Mouse (Mus musculus): ENCODE measurements around the gene Pygl.
A peak's percentile ranks its signal among the peaks of the same experiment; 100 is the strongest.

Pygl gene

GRCm38 (mm10) chr12:70231294-70231693 is at the start of gene Pygl:
Gene Pygl (minus strand): TSS chr12:70231488.
- no peak for DNase-seq

GRCm38 (mm10) chr12:70280930-70281329 is 49.6 kb upstream of the Pygl start:
- no peak for DNase-seq

GRCm38 (mm10) chr12:70280381-70280780 is 49.1 kb upstream of the Pygl start:
- DNase-seq, result peak; percentile 22

DNA sequence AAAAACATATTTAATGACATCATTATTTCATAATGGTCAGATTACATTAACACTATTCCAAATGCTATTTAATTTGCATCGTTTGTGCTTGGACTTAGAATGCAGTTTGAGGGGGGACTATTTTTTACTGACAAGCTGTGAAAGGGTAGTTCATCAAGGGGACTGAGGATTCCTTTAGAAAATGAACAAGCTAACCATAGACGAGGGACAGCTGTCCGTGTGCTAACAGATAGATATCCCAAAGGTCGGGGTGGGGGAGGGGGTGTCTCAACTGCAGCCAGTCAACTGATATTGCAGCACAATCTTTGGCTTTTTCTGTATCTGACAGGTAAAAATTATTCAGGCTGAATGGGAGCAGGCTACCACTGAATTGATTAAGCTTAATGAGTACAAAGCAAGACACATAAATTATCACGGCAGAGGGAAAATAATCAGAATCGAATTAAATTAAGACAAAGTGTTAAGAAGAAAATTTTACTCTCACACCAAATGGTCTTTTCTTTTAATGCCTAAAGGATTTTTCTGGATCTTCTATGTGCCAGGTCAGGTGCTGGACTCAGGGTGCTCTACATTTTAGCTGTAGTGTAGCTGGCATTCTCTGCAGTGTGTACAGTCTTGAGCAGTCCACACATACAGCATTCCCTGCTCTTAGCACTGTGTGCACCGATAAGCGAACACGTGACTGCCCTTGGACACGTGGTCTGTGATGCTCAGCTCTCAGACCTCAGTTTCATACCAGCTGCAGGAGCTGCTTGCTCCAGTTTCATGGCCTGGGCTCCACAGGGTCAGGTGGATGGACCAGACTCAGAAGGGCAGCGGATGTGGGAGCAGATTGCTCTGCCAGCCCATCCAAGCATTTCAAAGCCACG is 46.0 kb upstream of the Pygl start:
- DNase-seq, result no peak

GRCm38 (mm10) chr12:70269724-70270123 is 38.4 kb upstream of the Pygl start:
- DNase-seq, result no peak

GRCm38 (mm10) chr12:70267314-70267713 is 36.0 kb upstream of the Pygl start:
- DNase-seq, result no peak

DNA sequence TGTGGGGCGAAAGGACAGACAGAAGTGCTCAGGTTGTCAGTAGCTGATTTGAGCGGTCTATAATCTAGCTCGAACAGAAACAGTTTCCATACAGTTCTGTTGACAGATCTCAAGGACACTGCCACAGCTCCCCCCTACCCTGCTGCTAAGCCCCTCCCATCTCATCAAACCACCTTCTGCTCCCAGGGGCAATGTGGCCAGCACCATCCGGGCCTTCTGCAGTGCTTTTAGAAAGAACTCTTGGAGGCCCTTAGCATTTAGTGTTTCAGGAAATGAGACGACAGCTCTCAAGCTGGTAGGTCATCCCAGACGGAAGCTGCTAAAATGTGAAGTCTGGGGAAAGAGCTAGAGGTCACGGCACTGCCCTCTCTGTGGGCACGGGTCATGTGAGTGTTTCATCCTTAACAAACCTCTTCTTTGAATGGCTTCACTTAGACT is 35.2 kb upstream of the Pygl start:
- DNase-seq, result no peak

DNA sequence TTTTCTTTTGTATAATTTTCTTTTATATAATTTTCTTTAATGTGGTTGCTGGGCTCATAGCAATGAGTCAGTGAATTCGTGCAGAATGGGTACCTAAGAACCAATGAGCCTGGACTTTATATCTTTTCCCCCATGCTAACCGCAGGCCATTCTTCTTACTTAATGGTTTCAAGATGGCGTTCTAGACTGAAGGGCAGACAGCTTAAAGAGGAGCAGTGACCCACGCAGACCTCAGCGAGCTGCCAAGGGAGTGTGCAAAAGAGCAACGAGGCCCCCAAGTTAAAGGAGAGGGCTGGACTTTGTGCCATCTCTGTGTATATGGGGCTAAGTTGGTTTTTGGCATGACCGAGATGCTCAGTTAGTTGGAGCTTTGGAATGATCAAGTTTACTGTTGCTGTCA is 32.4 kb upstream of the Pygl start:
- DNase-seq, result no peak

- DNase-seq, result no peak
Observed at GRCm38 (mm10) chr12:70262271-70262953, 31.1 kb upstream of the Pygl start.

DNA sequence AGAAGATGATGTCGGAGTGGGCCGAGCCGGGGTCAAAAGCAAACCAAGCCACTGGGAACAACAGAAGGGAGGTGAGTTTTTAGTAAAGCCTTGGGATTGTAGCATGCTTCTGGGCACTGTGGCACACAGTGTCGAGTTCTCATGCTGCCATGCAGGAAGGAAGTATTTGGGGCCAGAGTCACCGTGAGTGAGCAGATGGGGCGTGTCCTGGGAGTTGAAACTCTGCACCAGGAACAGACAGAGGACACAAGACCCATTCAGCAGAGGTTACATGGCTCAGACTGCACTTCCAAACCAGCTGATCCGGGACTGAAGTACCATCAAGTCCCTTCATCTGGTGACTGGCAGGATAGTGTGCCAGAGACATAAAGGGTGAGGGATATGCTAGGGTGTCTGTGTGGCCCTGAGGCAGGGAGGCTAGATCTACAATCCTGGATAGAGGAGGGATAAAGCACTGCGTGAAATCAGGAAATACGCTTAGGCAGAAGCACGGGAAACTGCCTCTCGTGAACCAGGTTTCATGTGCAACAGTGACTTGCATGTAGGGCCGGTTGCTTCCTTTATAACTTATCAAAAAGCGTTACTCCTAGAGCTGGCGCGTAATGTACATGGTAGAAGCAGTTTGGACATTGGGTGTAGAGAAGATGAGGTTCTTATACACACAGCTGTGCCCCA is 20.1 kb upstream of the Pygl start:
- DNase-seq, result no peak

GRCm38 (mm10) chr12:70249616-70250157 is 18.4 kb upstream of the Pygl start:
- no peak for DNase-seq

GRCm38 (mm10) chr12:70247683-70248474 is 16.6 kb upstream of the Pygl start:
- no peak for DNase-seq

DNA sequence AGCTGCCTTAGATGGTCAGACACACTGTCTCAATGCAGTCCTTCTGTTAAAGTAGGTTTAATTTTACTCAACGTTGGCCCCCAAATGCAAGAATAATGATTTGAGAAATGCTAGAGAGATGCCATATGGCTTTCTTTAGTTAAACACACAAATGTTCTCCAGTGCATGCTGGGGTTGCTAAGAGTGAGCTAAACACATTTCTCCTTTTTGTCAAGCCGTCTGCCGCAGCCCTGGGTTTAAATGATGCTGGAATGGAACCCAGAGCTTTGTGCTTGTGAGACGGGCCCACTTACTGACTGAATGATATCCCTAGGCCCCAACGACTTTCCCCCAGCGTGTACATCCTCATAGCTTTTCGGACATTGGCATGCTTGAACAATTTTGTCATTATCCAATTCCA is 11.3 kb upstream of the Pygl start:
- no peak for DNase-seq

GRCm38 (mm10) chr12:70239741-70240140 is 8.5 kb upstream of the Pygl start:
- DNase-seq, result no peak

GRCm38 (mm10) chr12:70238604-70239003 is 7.3 kb upstream of the Pygl start:
- no peak for DNase-seq

- peak; percentile 81 for DNase-seq
Observed at GRCm38 (mm10) chr12:70234938-70235484, 3.7 kb upstream of the Pygl start.

GRCm38 (mm10) chr12:70234411-70234810 is 3.1 kb upstream of the Pygl start:
- DNase-seq, result peak; percentile 58

- no peak for DNase-seq
Observed at GRCm38 (mm10) chr12:70233637-70234315, 2.5 kb upstream of the Pygl start.

- DNase-seq, result no peak
Observed at GRCm38 (mm10) chr12:70232020-70232544, 794 bp upstream of the Pygl start.

- no peak for DNase-seq
Observed at GRCm38 (mm10) chr12:70228155-70228554, 3.1 kb downstream of the Pygl start.

All from kidney, adult 18-20 months (tissue).